Mouse (Mus musculus): Measurements from ENCODE around the gene Ap3s2. TPM values are rescaled to one million over a fixed set of nuclear protein-coding genes. Genes with fewer than 3 reads are reported as not detected.

Ap3s2 gene
- total RNA-seq, 4 experiments from 2014 or later, result 42.3 to 48.8 (median 44.4) TPM

DNA sequence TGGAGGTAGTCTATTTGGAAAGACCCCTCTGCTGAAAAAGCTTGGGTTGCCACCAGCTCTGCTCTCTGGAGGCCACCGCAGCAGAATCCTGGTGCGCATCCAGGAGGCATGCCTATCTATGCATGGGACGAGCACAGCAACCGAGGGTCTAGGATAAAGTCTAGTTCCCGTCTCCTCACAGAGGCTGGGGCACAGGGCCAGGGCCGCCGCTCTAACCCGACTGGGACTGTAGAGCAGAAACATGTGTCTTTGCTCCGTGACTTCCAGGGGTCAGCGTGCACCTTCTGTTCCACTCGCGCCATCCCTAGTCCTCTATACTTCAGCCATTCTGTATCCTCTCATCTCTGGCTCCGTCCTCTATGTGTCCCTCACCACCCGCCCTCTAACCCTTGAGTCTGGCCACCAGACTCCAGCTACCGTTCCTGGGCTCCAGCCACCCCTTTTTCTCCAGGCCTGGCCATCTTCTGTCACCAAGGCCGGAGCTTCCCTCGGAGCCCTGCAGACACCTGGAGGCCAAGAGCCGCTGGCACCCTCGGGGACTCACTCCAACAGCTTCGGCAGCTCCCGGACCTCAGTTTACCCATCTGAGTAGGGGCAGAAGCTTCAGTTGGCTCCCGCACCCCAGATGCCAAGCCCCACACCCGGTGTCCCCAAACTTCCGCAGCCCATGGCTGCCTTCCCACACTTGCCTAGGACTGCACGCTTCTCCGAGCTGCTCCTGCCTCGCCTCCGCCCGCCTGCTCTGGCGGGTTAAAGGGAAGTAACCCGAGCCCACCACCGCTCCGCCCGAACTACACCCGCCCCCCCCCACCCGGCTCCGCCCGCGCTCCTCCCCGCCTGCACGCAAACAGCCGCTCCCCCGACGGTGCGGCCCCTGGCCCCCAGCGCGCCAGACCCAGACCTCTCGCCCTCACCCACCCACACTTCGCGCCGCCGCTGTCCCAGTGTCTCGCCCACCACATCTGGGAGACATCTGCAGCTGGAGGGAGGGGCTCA lies 72.7 kb downstream of the Ap3s2 start:
- DNase-seq (ENCODE audit: low spot score in 2 of 2), result no peak

GRCm38 (mm10) chr7:79846342-79846741 lies 74.1 kb downstream of the Ap3s2 start:
- DNase-seq (ENCODE audit: low spot score in 2 of 2), result no peak

- no peak for DNase-seq (ENCODE audit: low spot score in 2 of 2)
Observed at GRCm38 (mm10) chr7:79844090-79844802, 76.2 kb downstream of the Ap3s2 start.

- no peak for DNase-seq (ENCODE audit: low spot score in 2 of 2)
Observed at GRCm38 (mm10) chr7:79842163-79842562, 78.3 kb downstream of the Ap3s2 start.

DNA sequence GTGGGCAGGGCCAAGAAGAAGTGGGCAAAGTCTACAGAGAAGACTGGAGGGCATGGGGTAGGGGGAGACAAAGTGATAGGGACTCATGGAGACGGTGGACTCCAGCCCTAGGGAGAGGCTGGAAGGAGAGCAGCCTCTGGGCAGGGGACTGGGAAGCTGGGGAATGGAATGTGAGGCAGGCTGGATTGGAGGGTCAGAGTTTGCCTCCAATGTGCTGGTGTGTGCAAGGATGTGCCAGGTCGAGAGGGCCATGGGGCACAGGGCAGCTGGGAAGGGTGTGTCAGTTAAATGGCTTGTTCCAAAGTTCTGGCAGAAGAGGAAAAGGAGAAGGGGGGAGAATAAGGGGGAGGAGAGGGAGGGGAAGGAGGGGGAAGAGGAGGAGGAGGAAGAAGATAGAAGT lies 83.2 kb downstream of the Ap3s2 start:
- DNase-seq (ENCODE audit: low spot score in 2 of 2), result no peak

DNA sequence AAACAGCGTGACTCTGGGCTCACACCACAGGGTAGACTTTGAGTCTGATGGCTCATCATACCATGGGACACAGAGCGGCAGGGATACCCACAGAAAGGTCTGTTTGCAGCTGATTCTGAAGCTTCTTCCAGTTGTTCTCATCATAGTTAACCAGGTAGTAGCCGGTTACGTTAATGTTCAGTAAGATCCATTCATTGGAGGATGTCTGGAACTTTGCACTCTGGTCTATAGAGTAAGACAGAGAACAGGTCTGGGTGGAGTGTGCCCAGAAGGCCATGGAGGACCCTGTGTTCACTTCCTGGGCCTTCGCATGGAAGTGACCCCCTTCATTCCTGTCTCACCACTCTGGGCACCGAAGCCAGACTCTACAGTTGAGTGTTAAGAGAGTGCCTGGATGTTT lies 85.3 kb downstream of the Ap3s2 start:
- DNase-seq (ENCODE audit: low spot score in 2 of 2), result no peak

GRCm38 (mm10) chr7:79832980-79833379 lies 87.5 kb downstream of the Ap3s2 start:
- no peak for DNase-seq (ENCODE audit: low spot score in 2 of 2)

DNA sequence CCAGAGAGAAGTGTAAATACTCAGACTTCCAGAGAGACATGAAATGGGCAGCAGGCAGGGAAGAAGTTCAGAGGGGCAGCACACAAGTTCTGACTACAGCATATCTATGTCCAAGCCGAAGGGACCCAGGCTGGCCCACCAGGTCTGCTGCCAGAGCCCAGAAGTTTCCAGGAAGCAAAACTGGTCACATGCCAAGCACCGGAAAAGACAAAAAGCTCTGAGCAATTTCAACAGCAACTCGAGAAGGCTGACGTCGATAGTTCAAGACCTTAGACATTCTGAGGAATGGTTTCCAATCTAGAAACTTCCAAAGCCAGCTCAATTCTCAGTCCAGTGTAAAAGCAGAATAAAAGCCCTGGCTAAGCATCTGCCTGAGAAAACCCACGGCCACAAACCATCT lies 88.9 kb downstream of the Ap3s2 start:
- DNase-seq (ENCODE audit: low spot score in 2 of 2), result no peak

DNA sequence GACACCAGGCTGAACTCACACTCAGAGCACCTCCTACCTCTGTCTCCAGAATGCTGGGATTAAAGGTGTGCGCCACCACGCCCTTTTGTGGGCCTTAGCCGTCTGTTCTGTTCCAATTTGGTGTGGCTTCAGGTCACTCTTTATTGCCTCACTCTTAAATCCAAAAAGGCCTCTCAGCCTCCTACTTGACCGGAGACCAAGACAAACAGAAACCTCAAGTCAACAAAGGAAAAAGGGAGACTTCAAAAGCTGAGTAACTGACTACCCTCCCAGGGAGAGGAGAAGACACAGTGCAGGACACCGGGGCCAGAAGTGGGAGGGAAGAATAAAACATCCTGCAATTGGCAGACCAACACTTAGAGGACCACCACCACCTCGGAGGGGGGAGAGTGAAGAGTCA lies 89.3 kb downstream of the Ap3s2 start:
- no peak for DNase-seq (ENCODE audit: low spot score in 2 of 2)

GRCm38 (mm10) chr7:79828341-79828740 lies 92.1 kb downstream of the Ap3s2 start:
- no peak for DNase-seq (ENCODE audit: low spot score in 2 of 2)

Small RNAs within 50 kb of the gene (microRNA-seq; reads per million reads assigned to microRNA genes)
- 0 reads per million in 2 experiments for gene Gm24541

Other genes with a start within 250 kb of the Ap3s2 start
- 1 to 10 TPM; 1.6 to 2.2 (median 1.8) TPM for gene Kif7, start 204.9 kb downstream of the Ap3s2 start, total RNA-seq (2022)
- under 1 TPM in 3 of 4 experiments, not detected in 1; 0.18 to 0.23 (median 0.23) TPM for gene Plin1, start 187.7 kb downstream of the Ap3s2 start, total RNA-seq (2022)
- gene Pex11a, start 177.5 kb downstream of the Ap3s2 start, total RNA-seq (2022), result 10 to 100 TPM in 1 of 4 experiments, 1 to 10 TPM in 3; 9.4 to 10.7 (median 9.9) TPM
- gene Wdr93, start 177.5 kb downstream of the Ap3s2 start, total RNA-seq (2022), result under 1 TPM; 0.18 to 0.61 (median 0.34) TPM
- gene Mesp1, start 126.9 kb downstream of the Ap3s2 start, total RNA-seq (2022), result under 1 TPM in 1 of 4 experiments, not detected in 3; 0.30 TPM
- gene Mesp2, start 109.9 kb downstream of the Ap3s2 start, total RNA-seq (2022), result 1 to 10 TPM; 1.1 to 2.4 (median 1.7) TPM
- gene Anpep, start 59.6 kb downstream of the Ap3s2 start, total RNA-seq (2022), result 1 to 10 TPM; 5.8 to 9.4 (median 7.2) TPM
- gene Arpin, start 14.7 kb upstream of the Ap3s2 start, total RNA-seq (2022), result 10 to 100 TPM; 15.1 to 21.3 (median 16.1) TPM
- 10 to 100 TPM; 20.9 to 22.8 (median 21.8) TPM for gene Zfp710, start 104.2 kb upstream of the Ap3s2 start, total RNA-seq (2022)
- gene Idh2, start 194.7 kb upstream of the Ap3s2 start, total RNA-seq (2022), result 10 to 100 TPM; 61.7 to 68.1 (median 64.0) TPM

All from left cerebral cortex, adult 8-10 months (tissue).